Mouse (Mus musculus): ENCODE results near the gene Sstr3. TPM values are rescaled to one million over a fixed set of nuclear protein-coding genes. Genes with fewer than 3 reads are reported as not detected.
A peak's percentile ranks its signal among the peaks of the same experiment; 100 is the strongest.

Gene Sstr3
- polyA plus RNA-seq (2015; fragmentation: Nextera tagmentation; extraction: Ambion mirVana), result 0.06 and 0.10 TPM in 2 replicates

DNA sequence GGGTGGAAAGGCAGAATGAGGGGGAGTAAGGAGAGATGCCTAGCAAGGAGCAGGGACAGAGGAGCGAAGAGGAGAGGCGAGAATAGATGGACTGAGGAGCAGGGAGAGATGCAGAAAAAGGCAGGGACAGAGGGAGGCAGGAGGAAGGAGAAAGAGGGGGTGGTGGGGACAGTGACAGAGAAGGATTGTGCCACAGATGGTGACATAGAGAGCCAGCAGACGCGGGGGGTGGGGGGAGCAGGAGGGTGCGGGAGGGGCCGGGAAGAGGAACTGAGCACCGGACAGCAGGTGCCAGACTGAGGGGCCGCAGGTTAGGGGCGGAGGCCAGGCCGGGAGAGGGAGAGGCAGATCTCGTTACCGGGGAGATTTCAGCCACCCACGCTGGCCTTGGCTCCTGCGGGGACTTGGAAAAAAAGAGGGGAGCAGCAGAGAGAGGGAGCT is at the start of gene Sstr3:
Gene Sstr3, minus strand, starts transcription at position 125 of the 441 bp plus-strand sequence.
- Histone ChIP-seq H3K9ac (replicated peaks; ENCODE audit: low read depth) (no peak within 1 kb of the TSS), H3K4me2 (replicated peaks; ENCODE audit: low read depth, low read length) (no peak within 1 kb of the TSS), H3K4me3 (ENCODE audit: low read depth, low read length) (no peak within 1 kb of the TSS), H3K36me3 (ENCODE audit: insufficient read depth, low read length) (no peaks in the 10 kb centered on the region), H3K27me3 (replicated peaks; ENCODE audit: insufficient read depth, low read length) (0 out of 2 replicates have a peak, but pooled peaks cover 8% of the 10 kb centered on the region), H3K4me1 (ENCODE audit: insufficient read depth, low read depth, low read length) (no peaks in the 10 kb centered on the region), H3K27ac (ENCODE audit: low read length) (no peak within 1 kb of the TSS), H3K9me3 (ENCODE audit: low read length) (no peaks in the 10 kb centered on the region)
- no peak for TF ChIP-seq CTCF (IDR thresholded peaks at IDR 0.05)
- TF ChIP-seq EP300 (IDR thresholded peaks at IDR 0.05), result no peak
- DNase-seq (ENCODE audit: low spot score) (no peak), ATAC-seq (no peak)
- 7% methylated on average over 14 of the region's 14 CpGs for WGBS

DNA sequence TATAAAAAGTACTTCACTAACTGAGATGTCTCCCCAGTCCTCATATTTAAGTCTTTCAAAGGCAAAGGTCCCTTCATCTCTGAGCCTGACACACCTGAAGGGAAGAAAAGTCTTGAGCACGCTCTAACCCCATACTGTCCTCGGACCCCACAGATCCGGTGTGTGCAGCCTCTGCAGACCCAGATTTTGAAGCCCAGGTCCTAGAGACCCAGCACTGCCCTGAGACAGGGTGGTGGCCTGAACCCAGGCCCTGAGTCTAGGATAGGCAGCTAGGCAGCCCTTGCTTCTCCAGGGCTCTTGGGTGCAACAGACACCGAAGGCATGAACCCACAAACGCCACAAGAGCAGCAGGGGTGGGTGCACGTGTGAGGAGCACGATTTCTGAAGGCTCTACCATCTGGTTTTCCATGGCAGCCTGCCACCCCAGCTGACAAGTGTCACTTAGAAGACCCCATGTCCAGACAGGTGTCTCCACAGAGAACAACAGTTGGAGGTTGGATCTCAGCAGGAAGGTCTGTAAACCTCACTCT is 49.5 kb upstream of the Sstr3 start:
- no peak overlapping the region for H3K4me3 ChIP-seq (ENCODE audit: low read depth, low read length)
- no peak overlapping the region for H3K27ac ChIP-seq (ENCODE audit: low read length)
- H3K36me3 ChIP-seq (ENCODE audit: insufficient read depth, low read length), result no peaks in the 10 kb centered on the region
- 79% methylated on average over 7 of the region's 7 CpGs for WGBS
- no peaks in the 10 kb centered on the region for H3K9me3 ChIP-seq (ENCODE audit: low read length)
- TF ChIP-seq CTCF (IDR thresholded peaks at IDR 0.05) (no peak), EP300 (IDR thresholded peaks at IDR 0.05) (no peak)
- H3K4me1 ChIP-seq (ENCODE audit: insufficient read depth, low read depth, low read length), result no peaks in the 10 kb centered on the region
- H3K4me2 ChIP-seq (replicated peaks; ENCODE audit: low read depth, low read length), result no peak overlapping the region
- DNase-seq (ENCODE audit: low spot score), result no peak
- H3K9ac ChIP-seq (replicated peaks; ENCODE audit: low read depth), result no peak overlapping the region
- H3K27me3 ChIP-seq (replicated peaks; ENCODE audit: insufficient read depth, low read length), result no peaks in the 10 kb centered on the region
- ATAC-seq, result no peak

DNA sequence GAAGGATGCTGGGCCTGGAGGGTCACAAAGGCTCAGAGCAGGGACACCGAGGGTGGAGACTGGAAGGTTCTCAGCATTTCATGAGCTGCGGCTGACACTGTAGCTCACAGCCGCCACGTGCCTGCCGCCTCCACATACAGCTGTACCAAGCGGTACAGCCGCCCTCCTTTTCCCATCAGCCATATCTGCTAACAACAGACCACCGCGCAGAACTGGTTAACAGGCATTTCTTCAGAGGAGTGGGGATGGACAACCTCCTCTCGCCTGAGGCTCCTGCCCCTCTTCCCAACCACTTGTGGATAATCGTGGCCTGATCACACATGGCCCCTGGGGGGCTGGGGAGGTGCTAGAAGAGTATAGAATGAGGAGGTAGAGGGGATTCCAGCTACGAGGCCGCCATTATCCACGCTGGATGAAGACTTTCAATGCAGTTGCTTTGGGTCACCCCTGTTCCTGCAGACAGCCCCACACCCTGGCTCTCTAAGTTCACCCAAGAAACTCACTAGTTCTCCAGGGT is 48.0 kb upstream of the Sstr3 start:
- no peak overlapping the region for H3K27ac ChIP-seq (ENCODE audit: low read length)
- WGBS, result 75% methylated on average over 14 of the region's 14 CpGs
- H3K4me3 ChIP-seq (ENCODE audit: low read depth, low read length), result no peak overlapping the region
- no peak for TF ChIP-seq EP300 (IDR thresholded peaks at IDR 0.05)
- no peak for TF ChIP-seq CTCF (IDR thresholded peaks at IDR 0.05)
- ATAC-seq (no peak), DNase-seq (ENCODE audit: low spot score) (no peak)
- H3K9ac ChIP-seq (replicated peaks; ENCODE audit: low read depth), result no peak overlapping the region
- no peaks in the 10 kb centered on the region for H3K27me3 ChIP-seq (replicated peaks; ENCODE audit: insufficient read depth, low read length)
- no peaks in the 10 kb centered on the region for H3K9me3 ChIP-seq (ENCODE audit: low read length)
- no peaks in the 10 kb centered on the region for H3K4me1 ChIP-seq (ENCODE audit: insufficient read depth, low read depth, low read length)
- no peaks in the 10 kb centered on the region for H3K36me3 ChIP-seq (ENCODE audit: insufficient read depth, low read length)
- no peak overlapping the region for H3K4me2 ChIP-seq (replicated peaks; ENCODE audit: low read depth, low read length)

DNA sequence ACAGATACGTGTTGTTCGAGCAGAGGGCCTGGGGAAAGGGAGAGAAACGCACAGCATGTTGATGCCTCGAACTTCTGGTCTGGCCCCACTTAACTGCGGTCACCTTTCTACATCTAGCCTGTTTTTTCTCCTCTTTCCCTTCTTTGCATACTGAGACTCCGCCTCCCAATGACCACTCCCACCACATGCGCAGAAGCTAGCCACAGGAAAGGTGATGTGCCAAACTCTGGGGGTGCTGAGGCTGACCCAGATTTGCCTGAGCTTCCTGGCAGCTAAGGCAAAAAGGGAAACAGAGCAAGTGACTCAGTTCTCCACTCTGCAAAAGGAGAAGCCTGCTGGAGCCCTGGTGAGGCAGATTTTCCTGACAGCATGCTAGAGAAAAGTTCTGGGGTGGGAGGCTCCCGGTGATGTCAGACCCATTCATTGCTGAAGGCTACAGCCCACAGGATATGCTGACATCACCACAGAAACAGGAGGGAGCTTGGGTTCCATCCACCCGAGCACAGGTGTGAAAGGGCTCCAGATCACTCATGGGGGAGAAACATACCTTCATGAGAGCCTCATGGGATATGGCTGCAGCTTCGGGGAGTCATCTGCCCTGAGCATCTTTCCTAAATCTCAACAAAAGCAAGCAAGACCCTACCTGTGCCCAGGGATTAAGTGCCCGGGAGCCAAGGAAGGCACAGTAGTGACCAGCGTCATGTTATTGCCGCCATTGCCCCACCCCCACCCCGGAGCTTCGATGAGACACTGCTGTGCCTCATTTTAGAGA is 47.4 kb upstream of the Sstr3 start:
- H3K4me1 ChIP-seq (ENCODE audit: insufficient read depth, low read depth, low read length), result no peaks in the 10 kb centered on the region
- H3K36me3 ChIP-seq (ENCODE audit: insufficient read depth, low read length), result no peaks in the 10 kb centered on the region
- H3K4me2 ChIP-seq (replicated peaks; ENCODE audit: low read depth, low read length), result no peak overlapping the region
- H3K9me3 ChIP-seq (ENCODE audit: low read length), result no peaks in the 10 kb centered on the region
- TF ChIP-seq CTCF (IDR thresholded peaks at IDR 0.05), result no peak
- no peak for TF ChIP-seq EP300 (IDR thresholded peaks at IDR 0.05)
- 53% methylated on average over 15 of the region's 15 CpGs for WGBS
- DNase-seq (ENCODE audit: low spot score), result peak; percentile 27
- no peak overlapping the region for H3K4me3 ChIP-seq (ENCODE audit: low read depth, low read length)
- no peaks in the 10 kb centered on the region for H3K27me3 ChIP-seq (replicated peaks; ENCODE audit: insufficient read depth, low read length)
- no peak overlapping the region for H3K27ac ChIP-seq (ENCODE audit: low read length)
- H3K9ac ChIP-seq (replicated peaks; ENCODE audit: low read depth), result no peak overlapping the region
- ATAC-seq, result no peak

DNA sequence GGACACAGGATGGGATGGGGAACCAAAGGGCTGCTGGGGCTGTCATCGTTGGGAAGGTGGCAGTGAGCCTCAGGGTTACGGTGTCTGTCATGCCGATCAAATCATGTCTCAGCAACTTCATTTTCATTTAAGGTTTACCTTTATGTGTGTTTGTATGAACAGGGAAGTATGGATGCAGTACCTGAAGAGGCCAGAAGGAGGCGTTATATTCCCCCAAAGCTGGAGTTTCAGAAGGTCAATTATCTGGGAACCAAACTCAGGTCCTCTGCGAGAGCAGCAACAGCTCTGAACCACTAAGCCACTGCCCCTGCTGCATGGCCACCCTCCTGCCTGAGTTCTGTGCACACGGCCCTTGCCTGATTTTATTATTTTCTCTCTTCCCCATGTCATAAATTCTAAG is 46.3 kb upstream of the Sstr3 start:
- Histone ChIP-seq H3K36me3 (ENCODE audit: insufficient read depth, low read length) (no peaks in the 10 kb centered on the region), H3K27me3 (replicated peaks; ENCODE audit: insufficient read depth, low read length) (no peaks in the 10 kb centered on the region), H3K4me2 (replicated peaks; ENCODE audit: low read depth, low read length) (no peak overlapping the region), H3K27ac (ENCODE audit: low read length) (no peak overlapping the region), H3K4me1 (ENCODE audit: insufficient read depth, low read depth, low read length) (no peaks in the 10 kb centered on the region), H3K9me3 (ENCODE audit: low read length) (no peaks in the 10 kb centered on the region), H3K4me3 (ENCODE audit: low read depth, low read length) (no peak overlapping the region), H3K9ac (replicated peaks; ENCODE audit: low read depth) (no peak overlapping the region)
- 72% methylated on average over 6 of the region's 6 CpGs for WGBS
- DNase-seq (ENCODE audit: low spot score), result no peak
- ATAC-seq, result no peak
- no peak for TF ChIP-seq EP300 (IDR thresholded peaks at IDR 0.05)
- TF ChIP-seq CTCF (IDR thresholded peaks at IDR 0.05), result peak; percentile 27

DNA sequence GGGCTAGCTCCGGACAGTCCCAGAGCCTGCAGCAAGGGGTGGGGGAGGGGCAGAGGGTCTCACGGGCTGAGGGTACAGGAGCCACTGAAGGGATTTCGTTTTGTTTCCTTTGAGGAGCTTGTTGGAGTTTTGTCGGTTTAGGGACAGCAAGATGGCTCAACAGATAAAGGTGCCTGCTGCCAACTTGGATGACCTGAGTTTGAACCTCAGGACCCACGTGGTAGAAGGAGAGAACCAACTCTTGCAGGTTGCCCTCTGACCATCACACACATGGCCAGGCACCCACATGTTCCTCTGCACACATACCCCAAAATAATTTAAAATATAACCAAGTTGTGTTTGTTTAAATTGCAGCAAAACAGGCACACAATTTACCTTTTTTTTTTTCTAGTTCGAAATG is 45.5 kb upstream of the Sstr3 start:
- TF ChIP-seq EP300 (IDR thresholded peaks at IDR 0.05), result no peak
- Histone ChIP-seq H3K27ac (ENCODE audit: low read length) (no peak overlapping the region), H3K36me3 (ENCODE audit: insufficient read depth, low read length) (no peaks in the 10 kb centered on the region), H3K9ac (replicated peaks; ENCODE audit: low read depth) (no peak overlapping the region), H3K9me3 (ENCODE audit: low read length) (no peaks in the 10 kb centered on the region), H3K4me2 (replicated peaks; ENCODE audit: low read depth, low read length) (no peak overlapping the region), H3K27me3 (replicated peaks; ENCODE audit: insufficient read depth, low read length) (no peaks in the 10 kb centered on the region), H3K4me1 (ENCODE audit: insufficient read depth, low read depth, low read length) (no peaks in the 10 kb centered on the region), H3K4me3 (ENCODE audit: low read depth, low read length) (no peak overlapping the region)
- ATAC-seq, result no peak
- no peak for DNase-seq (ENCODE audit: low spot score)
- 58% methylated on average over 6 of the region's 6 CpGs for WGBS
